Comparison of ENCODE assay signal across 21 mouse cellular contexts in the genomic region with DNA sequence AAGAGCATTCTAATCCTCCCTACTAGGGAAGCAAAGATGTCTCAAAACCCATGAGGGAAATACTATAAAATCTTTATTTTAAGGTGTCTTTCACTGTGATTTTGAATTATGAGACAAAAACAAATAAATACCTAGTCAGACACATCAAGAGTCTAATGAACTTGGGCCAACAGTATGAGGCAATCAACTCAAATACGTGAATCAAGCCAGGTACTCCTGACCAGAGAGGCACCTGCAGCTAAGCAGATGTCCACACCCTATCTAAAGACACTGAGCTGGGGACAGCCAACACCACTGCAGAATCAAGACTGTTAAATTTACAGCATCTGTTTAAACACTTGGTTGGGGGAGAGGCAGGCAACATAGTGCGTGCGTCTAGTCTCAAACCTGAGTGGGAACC. TPM values are rescaled to one million over a fixed set of nuclear protein-coding genes. Genes with fewer than 3 reads are reported as not detected.
DNase-seq lines count a peak whose midpoint lies in the region; ATAC-seq lines count a peak whose summit lies in the region.
"Had no signal": no experiment of that assay in that cellular context is flagged by ENCODE, and none has a peak within 500 bp of the region (broad histone marks: within the 10 kb centered on the region; RNA-seq: fewer than 3 reads in every experiment).

No protein-coding gene starts in this region.

- no peak overlapping the region for H3K9ac ChIP-seq in lung, embryonic 15.5 days
- H3K9ac ChIP-seq: embryonic facial prominence, embryonic 13.5 days; embryonic facial prominence, embryonic 15.5 days; forebrain, embryonic 12.5 days had no signal

- no peaks in the 10 kb centered on the region for H3K27me3 ChIP-seq in lung, embryonic 15.5 days
- H3K27me3 ChIP-seq: embryonic facial prominence, embryonic 13.5 days; embryonic facial prominence, embryonic 15.5 days; forebrain, embryonic 12.5 days had no signal

- H3K36me3 ChIP-seq in lung, embryonic 15.5 days, result peaks cover 16% of the 10 kb centered on the region; the same call in 1 of the 2 replicates

- no peak for ATAC-seq in lung, embryonic 15.5 days (ENCODE audit: borderline replicate concordance, extremely low read depth, low FRiP score, low TSS enrichment)
- ATAC-seq: forebrain, embryonic 14.5 days; forebrain, embryonic 16.5 days had no signal

- H3K4me1 ChIP-seq in lung, embryonic 15.5 days, result peaks cover 26% of the 10 kb centered on the region
- H3K4me1 ChIP-seq: embryonic facial prominence, embryonic 15.5 days; forebrain, embryonic 12.5 days had no signal

- WGBS in lung, embryonic 15.5 days, result 83% methylated on average over 3 of the region's 3 CpGs

- 0 out of 2 replicates have a peak overlapping the region, but pooled peaks have one; percentile 4 for H3K27ac ChIP-seq in lung, embryonic 15.5 days
- H3K27ac ChIP-seq: embryonic facial prominence, embryonic 13.5 days; embryonic facial prominence, embryonic 15.5 days; forebrain, embryonic 10.5 days; forebrain, embryonic 12.5 days had no signal

- no peak for DNase-seq in lung, postnatal 10 days
- peak; percentile 37 for DNase-seq in lung, postnatal 25 days (ENCODE audit: low spot score)
- no peak for DNase-seq in lung, postnatal 4 days
- DNase-seq: adrenal gland, adult 2 months; adrenal gland, postnatal 10 days; adrenal gland, postnatal 25 days; cerebellum, adult 11 months; cerebellum, adult 18-20 months; cerebellum, adult 8-10 months; cerebellum, adult 9-11 months; cerebellum, postnatal 14 days; cerebellum, postnatal 36 days; embryo, embryonic 11 days had no signal

- H3K4me2 ChIP-seq in lung, embryonic 15.5 days, result no peak overlapping the region
- H3K4me2 ChIP-seq: embryonic facial prominence, embryonic 13.5 days; embryonic facial prominence, embryonic 15.5 days; forebrain, embryonic 12.5 days had no signal

- H3K9me3 ChIP-seq in lung, embryonic 15.5 days, result no peaks in the 10 kb centered on the region
- H3K9me3 ChIP-seq: embryonic facial prominence, embryonic 13.5 days; embryonic facial prominence, embryonic 15.5 days; forebrain, embryonic 10.5 days; forebrain, embryonic 12.5 days had no signal

- H3K4me3 ChIP-seq in lung, embryonic 15.5 days, result no peak overlapping the region
- H3K4me3 ChIP-seq: embryonic facial prominence, embryonic 13.5 days; embryonic facial prominence, embryonic 15.5 days; erythroblast, embryonic 14.5 days; forebrain, embryonic 10.5 days; forebrain, embryonic 12.5 days had no signal

RNA-seq across cellular contexts. Expression of a gene that starts 7.4 kb away (rescaled TPM):
- 14.2 and 15.8 TPM in 2 replicates for polyA plus RNA-seq in lung, embryonic 15.5 days (2015; fragmentation: Nextera tagmentation; extraction: Ambion mirVana)

RNA-seq across cellular contexts. Expression of a gene that starts 20.8 kb away (rescaled TPM):
- 40.4 and 42.8 TPM in 2 replicates for polyA plus RNA-seq in lung, embryonic 15.5 days (2015; fragmentation: Nextera tagmentation; extraction: Ambion mirVana)
